10 mouse cellular contexts compared by ENCODE assay signal in the genomic region with DNA sequence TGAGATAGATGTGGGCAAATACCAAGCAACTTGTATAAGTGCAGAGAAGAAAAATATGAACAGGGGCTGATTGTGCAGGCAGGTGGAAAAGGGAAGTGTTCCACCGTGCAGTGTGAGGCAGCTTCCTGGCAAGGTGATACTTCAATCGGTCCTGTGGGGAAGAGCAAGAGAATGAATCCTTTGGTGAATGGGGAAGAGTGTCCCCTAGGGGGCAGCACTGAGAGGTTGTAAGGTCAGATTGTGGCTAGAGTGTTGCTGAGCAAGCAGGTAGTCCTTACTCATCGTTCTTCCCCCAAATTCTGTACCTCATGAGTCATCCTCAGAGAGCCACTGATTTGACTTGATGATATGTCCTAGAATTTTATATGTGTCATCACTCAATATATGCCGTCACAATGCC. TPM values are rescaled to one million over a fixed set of nuclear protein-coding genes. Genes with fewer than 3 reads are reported as not detected.
DNase-seq lines count a peak whose midpoint lies in the region; ATAC-seq and TF ChIP-seq lines count a peak whose summit lies in the region.
"Had no signal": no experiment of that assay in that cellular context is flagged by ENCODE, and none has a peak within 500 bp of the region (broad histone marks: within the 10 kb centered on the region; RNA-seq: fewer than 3 reads in every experiment).

No protein-coding gene starts in this region.

- no peak overlapping the region for H3K27ac ChIP-seq in limb, embryonic 10.5 days
- no peak overlapping the region for H3K27ac ChIP-seq in stomach, postnatal 0 days (replicated peaks)
- H3K27ac ChIP-seq: heart, embryonic 13.5 days had no signal

- no peak for ATAC-seq in stomach, postnatal 0 days (ENCODE audit: low FRiP score, low TSS enrichment)

- no peak overlapping the region for H3K9ac ChIP-seq in stomach, postnatal 0 days (ENCODE audit: low read length)
- H3K9ac ChIP-seq: heart, embryonic 13.5 days had no signal

- no peak overlapping the region for H3K4me3 ChIP-seq in limb, embryonic 10.5 days
- no peak overlapping the region for H3K4me3 ChIP-seq in stomach, postnatal 0 days (ENCODE audit: low read depth, low read length)
- H3K4me3 ChIP-seq: heart, embryonic 13.5 days had no signal

- peak; percentile 41 to 58 for DNase-seq in adrenal gland, adult 18-20 months (ENCODE audit: low spot score in 2 of 2)
- DNase-seq in adrenal gland, adult 8-10 months: no peak
- peak; percentile 39 for DNase-seq in left cerebral cortex, postnatal 4 days
- no peak for DNase-seq in left cerebral cortex, adult 8-10 months (ENCODE audit: low spot score in 2 of 2)
- peak; percentile 44 for DNase-seq in adrenal gland, postnatal 10 days
- peak; percentile 69 for DNase-seq in limb, embryonic 10.5 days (ENCODE audit: low spot score)
- peak; percentile 32 for DNase-seq in stomach, postnatal 0 days (ENCODE audit: low spot score)
- DNase-seq in cerebellum, adult 8-10 months: no peak

- H3K36me3 ChIP-seq in limb, embryonic 10.5 days: no peaks in the 10 kb centered on the region
- no peaks in the 10 kb centered on the region for H3K36me3 ChIP-seq in stomach, postnatal 0 days (ENCODE audit: control insufficient read depth, insufficient read depth, low read length)
- H3K36me3 ChIP-seq: heart, embryonic 13.5 days had no signal

- H3K4me2 ChIP-seq in stomach, postnatal 0 days (replicated peaks; ENCODE audit: low read depth): no peak overlapping the region
- H3K4me2 ChIP-seq: heart, embryonic 13.5 days had no signal

- intact Hi-C loops in left cerebral cortex, postnatal 4 days (cut with DNase I): loop anchor here (5.0 kb wide), 1 partner anchor 58 kb away; no protein-coding TSS in a partner anchor

- peaks cover 14% of the 10 kb centered on the region for H3K4me1 ChIP-seq in limb, embryonic 10.5 days
- no peaks in the 10 kb centered on the region for H3K4me1 ChIP-seq in stomach, postnatal 0 days (replicated peaks; ENCODE audit: control insufficient read depth, insufficient read depth)

- peaks cover 46% of the 10 kb centered on the region for H3K27me3 ChIP-seq in limb, embryonic 10.5 days (ENCODE audit: low read depth, poor library complexity, severe bottlenecking)
- no peaks in the 10 kb centered on the region; the same call in 1 of the 2 replicates for H3K27me3 ChIP-seq in stomach, postnatal 0 days (ENCODE audit: control insufficient read depth, insufficient read depth, low read length)

- WGBS in limb, embryonic 10.5 days: 54% methylated on average over 4 of the region's 4 CpGs
- WGBS in stomach, postnatal 0 days: 45% methylated on average over 4 of the region's 4 CpGs

- no peaks in the 10 kb centered on the region for H3K9me3 ChIP-seq in limb, embryonic 10.5 days (replicated peaks)
- no peaks in the 10 kb centered on the region for H3K9me3 ChIP-seq in stomach, postnatal 0 days (ENCODE audit: control insufficient read depth, low read length)
- H3K9me3 ChIP-seq: heart, embryonic 13.5 days had no signal

- TF ChIP-seq EP300 in stomach, postnatal 0 days (optimal IDR thresholded peaks at IDR 0.05): no peak

- TF ChIP-seq CTCF in stomach, postnatal 0 days (IDR thresholded peaks at IDR 0.05; ENCODE audit: low read depth): peak; percentile 62

RNA-seq across cellular contexts. Expression of a gene that starts 4.0 kb away (rescaled TPM):
- 10 to 100 TPM; 32.5 to 37.9 TPM for total RNA-seq in adrenal gland, adult 18-20 months (2021)
- total RNA-seq in adrenal gland, adult 8-10 months (2022): 10 to 100 TPM; 36.0 to 70.2 (median 52.9) TPM
- total RNA-seq in left cerebral cortex, postnatal 4 days (2021): 100 to 1,000 TPM; 186 to 189 TPM
- 100 to 1,000 TPM; 107 to 129 (median 115) TPM for total RNA-seq in left cerebral cortex, adult 8-10 months (2022)
- 10 to 100 TPM; 20.7 to 27.5 TPM for total RNA-seq in adrenal gland, postnatal 10 days (2021)
- polyA plus RNA-seq in limb, embryonic 10.5 days (2016; fragmentation: Nextera tagmentation; extraction: Ambion mirVana): 2.4 and 3.7 TPM in 2 replicates
- 0.75 and 0.90 TPM in 2 replicates for polyA plus RNA-seq in stomach, postnatal 0 days (2015; fragmentation: Nextera tagmentation; extraction: Ambion mirVana)

RNA-seq across cellular contexts. Expression of a gene that starts 20.0 kb away (rescaled TPM):
- total RNA-seq in adrenal gland, adult 18-20 months (2021): 100 to 1,000 TPM; 111 to 160 TPM
- total RNA-seq in adrenal gland, adult 8-10 months (2022): 100 to 1,000 TPM; 133 to 158 (median 151) TPM
- 100 to 1,000 TPM; 160 to 173 TPM for total RNA-seq in left cerebral cortex, postnatal 4 days (2021)
- total RNA-seq in left cerebral cortex, adult 8-10 months (2022): 100 to 1,000 TPM; 101 to 102 (median 101) TPM
- 100 to 1,000 TPM; 156 to 162 TPM for total RNA-seq in adrenal gland, postnatal 10 days (2021)
- polyA plus RNA-seq in limb, embryonic 10.5 days (2016; fragmentation: Nextera tagmentation; extraction: Ambion mirVana): 85.8 and 87.3 TPM in 2 replicates
- polyA plus RNA-seq in stomach, postnatal 0 days (2015; fragmentation: Nextera tagmentation; extraction: Ambion mirVana): 70.1 and 75.8 TPM in 2 replicates

RNA-seq across cellular contexts. Expression of a gene that starts 24.2 kb away (rescaled TPM):
- total RNA-seq in adrenal gland, adult 18-20 months (2021): under 1 TPM; 0.32 to 0.43 TPM
- total RNA-seq in adrenal gland, adult 8-10 months (2022): under 1 TPM; 0.09 to 0.38 (median 0.24) TPM
- total RNA-seq in left cerebral cortex, postnatal 4 days (2021): under 1 TPM; 0.14 to 0.18 TPM
- total RNA-seq in left cerebral cortex, adult 8-10 months (2022): under 1 TPM; 0.33 to 0.57 (median 0.45) TPM
- total RNA-seq in adrenal gland, postnatal 10 days (2021): under 1 TPM; 0.24 to 0.33 TPM
- 0.11 and 0.14 TPM in 2 replicates for polyA plus RNA-seq in limb, embryonic 10.5 days (2016; fragmentation: Nextera tagmentation; extraction: Ambion mirVana)
- 12.2 and 12.6 TPM in 2 replicates for polyA plus RNA-seq in stomach, postnatal 0 days (2015; fragmentation: Nextera tagmentation; extraction: Ambion mirVana)

RNA-seq across cellular contexts. Expression of a gene that starts 60.0 kb away (rescaled TPM):
- total RNA-seq in adrenal gland, adult 18-20 months (2021): not detected
- total RNA-seq in adrenal gland, adult 8-10 months (2022): not detected
- not detected for total RNA-seq in left cerebral cortex, postnatal 4 days (2021)
- total RNA-seq in left cerebral cortex, adult 8-10 months (2022): not detected
- not detected for total RNA-seq in adrenal gland, postnatal 10 days (2021)
- not detected in 2 replicates for polyA plus RNA-seq in limb, embryonic 10.5 days (2016; fragmentation: Nextera tagmentation; extraction: Ambion mirVana)
- polyA plus RNA-seq in stomach, postnatal 0 days (2015; fragmentation: Nextera tagmentation; extraction: Ambion mirVana): not detected in 2 replicates
- polyA plus RNA-seq: heart, embryonic 13.5 days; liver, embryonic 16.5 days had no signal

Comparison
In these comparisons a context has a peak if more than half of its experiments do, and no peak if none do; other contexts are left out.
1. DNase-seq: peak in adrenal gland, adult 18-20 months (2 of 2), left cerebral cortex, postnatal 4 days (single experiment), adrenal gland, postnatal 10 days (single experiment), limb, embryonic 10.5 days (single experiment) and stomach, postnatal 0 days (single experiment); none in adrenal gland, adult 8-10 months (single experiment), left cerebral cortex, adult 8-10 months (0 of 2) and cerebellum, adult 8-10 months (single experiment).